Mouse (Mus musculus): ENCODE results near the gene Amn1.

- peak; percentile 77 for TF ChIP-seq CTCF (IDR thresholded peaks at IDR 0.05; ENCODE audit: low read depth)
- no peak for TF ChIP-seq EP300 (IDR thresholded peaks at IDR 0.05; ENCODE audit: low read depth)
Measured at GRCm38 (mm10) chr6:149126675-149127074, 61.8 kb downstream of the Amn1 start.
